Mouse (Mus musculus): ENCODE results near the gene Notch3. TPM values are rescaled to one million over a fixed set of nuclear protein-coding genes. Genes with fewer than 3 reads are reported as not detected.

The Notch3 gene
- polyA plus RNA-seq, 1 experiment = 75.6 TPM

DNA sequence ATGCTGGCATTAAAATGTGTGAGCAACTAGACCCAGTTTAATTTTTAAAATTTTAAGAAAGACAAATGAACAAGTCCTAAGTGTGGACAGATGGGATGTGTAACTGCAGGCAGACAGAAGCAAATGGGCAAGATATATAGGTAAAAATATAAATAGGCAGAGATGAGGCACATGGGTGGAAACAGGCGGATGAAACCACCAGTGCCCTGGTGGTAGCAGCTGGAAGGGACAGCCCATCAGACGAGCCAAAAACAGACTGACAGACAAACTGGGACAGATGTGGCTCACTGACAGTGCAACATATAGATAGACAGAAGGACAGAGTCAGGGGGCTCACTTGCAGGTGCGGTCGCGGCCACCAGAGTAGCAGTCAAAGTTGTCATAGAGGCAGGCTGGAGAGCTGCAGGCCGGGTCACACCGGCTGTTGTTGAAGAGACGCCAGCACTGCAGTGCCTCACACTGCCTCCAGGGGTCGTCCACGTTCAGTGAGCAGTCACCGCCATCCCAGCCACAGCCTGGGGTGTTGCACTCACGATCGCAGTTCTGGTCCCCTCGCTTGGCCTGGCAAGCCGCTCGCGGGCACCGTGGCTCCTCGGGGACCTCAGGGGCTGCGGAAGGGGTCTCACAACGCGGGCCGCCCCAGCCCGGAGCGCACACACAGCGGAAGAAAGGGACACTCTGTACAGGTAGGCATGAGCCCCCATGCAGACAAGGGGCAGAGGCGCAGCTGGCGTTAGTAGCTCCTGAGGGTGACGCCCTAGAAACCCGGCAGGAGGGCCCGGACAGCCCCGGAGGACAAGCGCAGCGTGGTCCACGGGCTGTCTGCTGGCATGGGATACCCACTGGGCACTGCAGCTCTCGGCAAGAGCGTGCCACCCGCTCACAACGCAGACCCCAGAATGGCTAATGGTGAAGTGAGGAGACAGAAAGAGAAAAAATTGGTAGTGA, 23.5 kb downstream of the Notch3 start:
- no peak for TF ChIP-seq POLR2A (IDR thresholded peaks at IDR 0.05; ENCODE audit: insufficient read depth, low read length)
- peak; percentile 81 for TF ChIP-seq CTCF (IDR thresholded peaks at IDR 0.05; ENCODE audit: low read depth, low read length)
- TF ChIP-seq EP300 (IDR thresholded peaks at IDR 0.05; ENCODE audit: insufficient read depth, low read depth, low read length) = 0 out of 2 replicates have a peak, but pooled peaks have one; percentile 45
- H3K9ac ChIP-seq (ENCODE audit: low read depth, poor library complexity, severe bottlenecking) = no peak overlapping the region
- H3K4me1 ChIP-seq (ENCODE audit: control insufficient read depth, insufficient read depth, low read length) = no peaks in the 10 kb centered on the region
- peaks cover 9% of the 10 kb centered on the region for H3K36me3 ChIP-seq (ENCODE audit: control insufficient read depth, insufficient read depth, low read length, poor library complexity, severe bottlenecking)
- H3K9me3 ChIP-seq (replicated peaks; ENCODE audit: control insufficient read depth, insufficient read depth, low read length, poor library complexity, severe bottlenecking) = 0 out of 2 replicates have a peak, but pooled peaks cover 3% of the 10 kb centered on the region
- H3K27ac ChIP-seq (ENCODE audit: insufficient read depth, low read length) = no peak overlapping the region
- H3K27me3 ChIP-seq (ENCODE audit: control insufficient read depth, insufficient read depth, low read length, poor library complexity, severe bottlenecking) = no peaks in the 10 kb centered on the region
- H3K4me3 ChIP-seq (ENCODE audit: low read depth, low read length) = peak overlapping the region; percentile 36

- H3K36me3 ChIP-seq (ENCODE audit: control insufficient read depth, insufficient read depth, low read length, poor library complexity, severe bottlenecking) = peaks cover 9% of the 10 kb centered on the region
- TF ChIP-seq CTCF (IDR thresholded peaks at IDR 0.05; ENCODE audit: low read depth, low read length) = no peak
- TF ChIP-seq EP300 (IDR thresholded peaks at IDR 0.05; ENCODE audit: insufficient read depth, low read depth, low read length) = no peak
- no peak for TF ChIP-seq POLR2A (IDR thresholded peaks at IDR 0.05; ENCODE audit: insufficient read depth, low read length)
- no peaks in the 10 kb centered on the region for H3K4me1 ChIP-seq (ENCODE audit: control insufficient read depth, insufficient read depth, low read length)
- no peak overlapping the region for H3K27ac ChIP-seq (ENCODE audit: insufficient read depth, low read length)
- 0 out of 2 replicates have a peak, but pooled peaks cover 3% of the 10 kb centered on the region for H3K9me3 ChIP-seq (replicated peaks; ENCODE audit: control insufficient read depth, insufficient read depth, low read length, poor library complexity, severe bottlenecking)
- no peaks in the 10 kb centered on the region for H3K27me3 ChIP-seq (ENCODE audit: control insufficient read depth, insufficient read depth, low read length, poor library complexity, severe bottlenecking)
- no peak overlapping the region for H3K9ac ChIP-seq (ENCODE audit: low read depth, poor library complexity, severe bottlenecking)
- no peak overlapping the region for H3K4me3 ChIP-seq (ENCODE audit: low read depth, low read length)
Measured at GRCm38 (mm10) chr17:32142234-32142633, 24.4 kb downstream of the Notch3 start.

DNA sequence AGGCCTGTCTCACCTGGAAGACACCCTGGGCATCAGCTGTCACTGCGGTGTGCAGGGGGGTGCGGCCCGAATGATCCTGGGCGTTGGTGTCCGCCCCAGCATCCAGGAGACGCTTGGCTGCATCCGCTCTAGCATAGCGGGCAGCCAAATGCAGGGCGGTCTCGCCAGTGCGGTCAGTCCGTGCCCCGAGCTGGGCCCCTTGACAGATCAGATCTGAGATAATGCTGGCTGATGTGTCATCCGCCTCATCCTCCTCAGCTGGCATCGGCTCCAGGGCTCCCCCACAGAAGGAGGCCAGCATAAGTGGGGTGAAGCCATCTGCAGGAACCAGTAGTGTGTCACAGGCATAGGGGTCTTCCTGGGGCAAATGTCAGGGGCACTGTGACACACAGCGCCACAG, 33.3 kb downstream of the Notch3 start:
- H3K27ac ChIP-seq (ENCODE audit: insufficient read depth, low read length) = no peak overlapping the region
- peak overlapping the region; percentile 7; the same call in 1 of the 2 replicates for H3K4me3 ChIP-seq (ENCODE audit: low read depth, low read length)
- no peaks in the 10 kb centered on the region for H3K9me3 ChIP-seq (replicated peaks; ENCODE audit: control insufficient read depth, insufficient read depth, low read length, poor library complexity, severe bottlenecking)
- no peak overlapping the region for H3K9ac ChIP-seq (ENCODE audit: low read depth, poor library complexity, severe bottlenecking)
- no peaks in the 10 kb centered on the region for H3K27me3 ChIP-seq (ENCODE audit: control insufficient read depth, insufficient read depth, low read length, poor library complexity, severe bottlenecking)
- H3K36me3 ChIP-seq (ENCODE audit: control insufficient read depth, insufficient read depth, low read length, poor library complexity, severe bottlenecking) = no peaks in the 10 kb centered on the region; the same call in 1 of the 2 replicates
- H3K4me1 ChIP-seq (ENCODE audit: control insufficient read depth, insufficient read depth, low read length) = peaks cover 6% of the 10 kb centered on the region
- TF ChIP-seq CTCF (IDR thresholded peaks at IDR 0.05; ENCODE audit: low read depth, low read length) = no peak
- TF ChIP-seq EP300 (IDR thresholded peaks at IDR 0.05; ENCODE audit: insufficient read depth, low read depth, low read length) = no peak
- no peak for TF ChIP-seq POLR2A (IDR thresholded peaks at IDR 0.05; ENCODE audit: insufficient read depth, low read length)

GRCm38 (mm10) chr17:32132087-32132486, 34.6 kb downstream of the Notch3 start:
- Histone ChIP-seq H3K4me3 (ENCODE audit: low read depth, low read length) (no peak overlapping the region), H3K9ac (ENCODE audit: low read depth, poor library complexity, severe bottlenecking) (no peak overlapping the region), H3K27ac (ENCODE audit: insufficient read depth, low read length) (no peak overlapping the region), H3K27me3 (ENCODE audit: control insufficient read depth, insufficient read depth, low read length, poor library complexity, severe bottlenecking) (no peaks in the 10 kb centered on the region), H3K36me3 (ENCODE audit: control insufficient read depth, insufficient read depth, low read length, poor library complexity, severe bottlenecking) (no peaks in the 10 kb centered on the region), H3K9me3 (replicated peaks; ENCODE audit: control insufficient read depth, insufficient read depth, low read length, poor library complexity, severe bottlenecking) (no peaks in the 10 kb centered on the region), H3K4me1 (ENCODE audit: control insufficient read depth, insufficient read depth, low read length) (peaks cover 6% of the 10 kb centered on the region)
- TF ChIP-seq POLR2A (IDR thresholded peaks at IDR 0.05; ENCODE audit: insufficient read depth, low read length) (no peak), CTCF (IDR thresholded peaks at IDR 0.05; ENCODE audit: low read depth, low read length) (no peak), EP300 (IDR thresholded peaks at IDR 0.05; ENCODE audit: insufficient read depth, low read depth, low read length) (no peak)

DNA sequence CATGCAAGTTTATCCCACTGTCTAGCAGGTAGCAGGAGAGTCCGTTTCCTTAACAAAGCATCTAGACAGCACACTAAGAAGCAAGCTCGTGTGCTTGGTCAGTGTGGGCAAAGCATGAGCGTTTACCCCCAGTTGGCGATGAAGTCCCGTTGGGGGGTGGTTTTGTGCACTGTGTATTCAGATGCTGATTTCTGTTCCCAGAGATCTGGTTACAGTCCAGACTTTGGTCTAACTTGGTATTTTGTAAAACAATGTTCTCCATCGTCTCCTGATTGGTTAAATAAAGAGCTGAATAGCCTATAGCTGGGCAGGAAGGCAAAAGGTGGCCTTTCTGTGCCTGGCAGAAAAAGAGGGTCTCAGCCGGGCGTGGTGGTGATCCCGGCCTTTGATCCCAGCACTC, 36.1 kb downstream of the Notch3 start:
- H3K27me3 ChIP-seq (ENCODE audit: control insufficient read depth, insufficient read depth, low read length, poor library complexity, severe bottlenecking) = no peaks in the 10 kb centered on the region
- no peak overlapping the region for H3K9ac ChIP-seq (ENCODE audit: low read depth, poor library complexity, severe bottlenecking)
- no peaks in the 10 kb centered on the region for H3K36me3 ChIP-seq (ENCODE audit: control insufficient read depth, insufficient read depth, low read length, poor library complexity, severe bottlenecking)
- no peak overlapping the region for H3K4me3 ChIP-seq (ENCODE audit: low read depth, low read length)
- H3K27ac ChIP-seq (ENCODE audit: insufficient read depth, low read length) = no peak overlapping the region
- TF ChIP-seq POLR2A (IDR thresholded peaks at IDR 0.05; ENCODE audit: insufficient read depth, low read length) (no peak), CTCF (IDR thresholded peaks at IDR 0.05; ENCODE audit: low read depth, low read length) (no peak), EP300 (IDR thresholded peaks at IDR 0.05; ENCODE audit: insufficient read depth, low read depth, low read length) (no peak)
- no peaks in the 10 kb centered on the region for H3K9me3 ChIP-seq (replicated peaks; ENCODE audit: control insufficient read depth, insufficient read depth, low read length, poor library complexity, severe bottlenecking)
- H3K4me1 ChIP-seq (ENCODE audit: control insufficient read depth, insufficient read depth, low read length) = peaks cover 6% of the 10 kb centered on the region

- Histone ChIP-seq H3K9me3 (replicated peaks; ENCODE audit: control insufficient read depth, insufficient read depth, low read length, poor library complexity, severe bottlenecking) (no peaks in the 10 kb centered on the region), H3K36me3 (ENCODE audit: control insufficient read depth, insufficient read depth, low read length, poor library complexity, severe bottlenecking) (no peaks in the 10 kb centered on the region), H3K4me3 (ENCODE audit: low read depth, low read length) (no peak overlapping the region), H3K9ac (ENCODE audit: low read depth, poor library complexity, severe bottlenecking) (no peak overlapping the region), H3K27ac (ENCODE audit: insufficient read depth, low read length) (no peak overlapping the region), H3K4me1 (ENCODE audit: control insufficient read depth, insufficient read depth, low read length) (peaks cover 6% of the 10 kb centered on the region), H3K27me3 (ENCODE audit: control insufficient read depth, insufficient read depth, low read length, poor library complexity, severe bottlenecking) (no peaks in the 10 kb centered on the region)
- no peak for TF ChIP-seq POLR2A (IDR thresholded peaks at IDR 0.05; ENCODE audit: insufficient read depth, low read length)
- TF ChIP-seq EP300 (IDR thresholded peaks at IDR 0.05; ENCODE audit: insufficient read depth, low read depth, low read length) = no peak
- TF ChIP-seq CTCF (IDR thresholded peaks at IDR 0.05; ENCODE audit: low read depth, low read length) = no peak
Measured at GRCm38 (mm10) chr17:32127195-32127594, 39.5 kb downstream of the Notch3 start.
